Mouse (Mus musculus) adrenal gland, adult 8-10 months (tissue): Measurements from ENCODE around the gene Nbeal2. TPM values are rescaled to one million over a fixed set of nuclear protein-coding genes. Genes with fewer than 3 reads are reported as not detected.

Experiments used
- microRNA-seq, 2 experiments: library from miRNA; unstranded; fragments of <30 nt; microRNA quantifications; one replicate each; pipeline ENCODE4 v1.2.0; 2022
- total RNA-seq, 4 experiments: library from RNA; stranded (reverse); gene quantifications; 2 replicates each; pipeline ENCODE4 v1.2.4; 2022

Gene Nbeal2
- total RNA-seq, 4 experiments from 2014 or later, result 7.7 to 18.1 (median 13.1) TPM

Small RNA genes within 50 kb of the gene (microRNA-seq; reads per million reads assigned to microRNA genes)
- 0.17 to 0.18 reads per million in 2 experiments for gene Mir8107

Other genes starting within 250 kb of the Nbeal2 start
- gene Ptpn23, start 245.9 kb downstream of the Nbeal2 start, total RNA-seq, result 10 to 100 TPM; 64.0 to 83.9 (median 70.9) TPM
- not detected for gene Ngp, start 234.4 kb downstream of the Nbeal2 start, total RNA-seq
- gene Klhl18, start 177.5 kb downstream of the Nbeal2 start, total RNA-seq, result 10 to 100 TPM; 10.8 to 15.1 (median 12.6) TPM
- gene Kif9, start 177.2 kb downstream of the Nbeal2 start, total RNA-seq, result 1 to 10 TPM; 1.4 to 3.6 (median 1.7) TPM
- gene Setd2, start 121.6 kb downstream of the Nbeal2 start, total RNA-seq, result 10 to 100 TPM; 62.3 to 89.1 (median 69.2) TPM
- gene Nradd, start 29.7 kb downstream of the Nbeal2 start, total RNA-seq, result 10 to 100 TPM; 15.5 to 19.1 (median 16.3) TPM
- 10 to 100 TPM; 62.7 to 77.9 (median 68.5) TPM for gene Ccdc12, start 2.3 kb upstream of the Nbeal2 start, total RNA-seq
- under 1 TPM in 2 of 4 experiments, not detected in 2; 0.26 to 0.40 TPM for gene Myl3, start 87.7 kb upstream of the Nbeal2 start, total RNA-seq
- gene Pth1r, start 93.0 kb upstream of the Nbeal2 start, total RNA-seq, result 10 to 100 TPM in 1 of 4 experiments, 1 to 10 TPM in 3; 7.2 to 12.3 (median 9.3) TPM
- not detected for gene Prss42, start 144.0 kb upstream of the Nbeal2 start, total RNA-seq
- not detected for gene Prss44, start 159.8 kb upstream of the Nbeal2 start, total RNA-seq
- not detected for gene Prss43, start 172.5 kb upstream of the Nbeal2 start, total RNA-seq
- gene Prss45, start 180.4 kb upstream of the Nbeal2 start, total RNA-seq, result under 1 TPM in 1 of 4 experiments, not detected in 3; 0.24 TPM
- gene Prss46, start 190.3 kb upstream of the Nbeal2 start, total RNA-seq, result not detected
- gene Prss50, start 203.8 kb upstream of the Nbeal2 start, total RNA-seq, result not detected
- 10 to 100 TPM; 16.4 to 43.7 (median 30.2) TPM for gene Als2cl, start 225.7 kb upstream of the Nbeal2 start, total RNA-seq
- 1 to 10 TPM; 2.3 to 7.5 (median 5.1) TPM for gene Tmie, start 226.0 kb upstream of the Nbeal2 start, total RNA-seq